Mouse (Mus musculus): ENCODE measurements around the gene F2r.

GRCm38 (mm10) chr13:95612243-95612642 is 6.0 kb downstream of the F2r start:
- TF ChIP-seq CTCF (IDR thresholded peaks at IDR 0.05; ENCODE audit: insufficient read depth, low read length) (no peak), POLR2A (IDR thresholded peaks at IDR 0.05; ENCODE audit: borderline replicate concordance, extremely low read depth, low read depth, low read length) (no peak)
